Mouse (Mus musculus) spleen, postnatal 36 days (tissue): ENCODE results near the gene Gm10961.

Experiments used
- DNase-seq, 2 experiments: peaks; one replicate each; pipeline ENCODE4 v3.0.0; 2022; ENCODE audit warnings: low spot score in 2 of 2, mixed read lengths in 1 of 2

Gene Gm10961

DNA sequence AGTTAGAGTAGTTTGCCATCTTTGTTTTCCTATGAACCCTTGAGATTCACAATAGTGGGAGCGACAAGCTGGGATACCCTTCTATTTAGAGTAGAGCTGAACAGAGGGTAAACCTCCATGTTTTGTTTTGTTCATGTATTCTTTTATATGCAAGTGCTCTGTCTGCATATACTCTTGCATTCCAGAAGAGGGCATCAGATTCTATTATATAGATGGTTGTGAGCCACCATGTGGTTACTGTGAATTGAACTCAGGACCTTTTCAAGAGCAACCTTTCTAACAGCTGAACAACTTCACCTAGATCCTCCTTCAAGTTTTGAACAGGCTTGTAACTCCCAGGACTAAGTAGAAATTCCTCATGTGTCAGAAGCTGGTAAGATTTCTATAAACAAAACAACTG is 27.9 kb downstream of the Gm10961 start:
- no peak for DNase-seq

- DNase-seq, result no peak
Observed at GRCm38 (mm10) chr3:107664641-107665040, 33.5 kb downstream of the Gm10961 start.

GRCm38 (mm10) chr3:107667426-107667825 is 36.3 kb downstream of the Gm10961 start:
- DNase-seq, result no peak

- DNase-seq, result no peak
Observed at GRCm38 (mm10) chr3:107668786-107669185, 37.7 kb downstream of the Gm10961 start.

DNA sequence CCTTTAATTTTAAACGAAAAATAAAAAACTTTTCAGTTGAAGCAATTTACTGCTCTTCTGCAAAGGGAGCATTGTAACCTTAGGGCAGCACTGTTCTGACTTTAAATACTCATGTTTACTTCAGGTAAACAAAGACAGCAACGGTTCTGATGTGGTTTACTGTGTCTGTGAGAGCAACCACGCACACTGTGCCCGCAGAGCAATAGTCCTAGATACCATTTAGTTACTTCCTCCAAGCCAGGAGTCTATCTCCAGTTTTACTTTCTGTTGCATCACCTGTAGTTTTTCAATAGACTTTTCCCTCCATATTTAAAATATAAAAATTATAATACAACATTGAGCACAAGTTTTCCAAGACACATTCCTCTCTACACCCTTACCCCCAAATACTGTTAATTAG is 39.4 kb downstream of the Gm10961 start:
- DNase-seq, result no peak

DNA sequence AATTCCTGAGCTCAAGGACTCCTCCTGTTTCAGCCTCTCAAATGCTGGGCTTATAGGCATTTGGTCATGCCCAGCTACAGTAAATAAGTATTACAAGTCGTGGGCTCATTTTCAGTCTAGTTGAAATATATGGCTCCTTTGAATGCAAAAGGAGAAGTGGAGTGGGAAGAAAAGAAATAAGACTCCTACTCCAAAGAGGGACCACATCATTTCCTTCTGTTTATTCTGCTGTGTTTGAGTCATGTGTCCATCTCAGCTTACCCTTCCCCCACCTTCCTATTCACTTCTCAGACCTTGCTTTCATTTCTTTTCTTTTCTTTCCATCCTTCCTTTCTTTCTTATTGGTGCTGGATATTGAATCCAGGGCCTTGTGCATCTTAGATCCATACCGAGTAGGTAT is 40.4 kb downstream of the Gm10961 start:
- DNase-seq, result no peak

- no peak for DNase-seq
Observed at GRCm38 (mm10) chr3:107680790-107681576, 49.9 kb downstream of the Gm10961 start.
